Mouse (Mus musculus): Measurements from ENCODE around the gene Syt16. TPM values are rescaled to one million over a fixed set of nuclear protein-coding genes. Genes with fewer than 3 reads are reported as not detected.

Gene Syt16
- polyA plus RNA-seq, 2 experiments = 0.04 TPM; not detected in 1

- H3K27me3 ChIP-seq (ENCODE audit: control insufficient read depth, insufficient read depth, low read length) = peaks cover 4% of the 10 kb centered on the region; the same call in 1 of the 2 replicates
- H3K36me3 ChIP-seq (replicated peaks; ENCODE audit: control insufficient read depth, insufficient read depth, low read depth) = no peaks in the 10 kb centered on the region
- peak; percentile 75 for ATAC-seq (ENCODE audit: insufficient read depth)
- H3K4me3 ChIP-seq (ENCODE audit: insufficient read depth in 1 of 2, low read depth in 2 of 2, low read length in 2 of 2) = peak overlapping the region; percentile 50 to 54
- peak overlapping the region; percentile 81 for H3K4me2 ChIP-seq (ENCODE audit: low read depth)
- 14% methylated on average over 14 of the region's 14 CpGs for WGBS (ENCODE audit: insufficient replicate concordance)
- peak overlapping the region; percentile 59 for H3K9ac ChIP-seq (replicated peaks)
- peaks cover 0 to 13% of the 10 kb centered on the region in 2 experiments; a peak in 3 of 4 replicates for H3K4me1 ChIP-seq (replicated peaks; ENCODE audit: control insufficient read depth in 2 of 2, insufficient read depth in 2 of 2, low read length in 1 of 2)
- H3K9me3 ChIP-seq (ENCODE audit: control insufficient read depth, low read length) = no peaks in the 10 kb centered on the region
- no peak overlapping the region for H3K27ac ChIP-seq
- TF ChIP-seq EP300 (IDR thresholded peaks at IDR 0.05; ENCODE audit: low read depth) = no peak
- no peak for TF ChIP-seq CTCF (IDR thresholded peaks at IDR 0.05; ENCODE audit: low read depth)
- DNase-seq (ENCODE audit: low read depth in 3 of 3, low spot score in 3 of 3) = peak in 1 of 3 experiments; percentile 23
Observed at GRCm38 (mm10) chr12:73953420-73954186, 43.9 kb upstream of the Syt16 start.

GRCm38 (mm10) chr12:73954785-73955184, 42.7 kb upstream of the Syt16 start:
- Histone ChIP-seq H3K4me3 (ENCODE audit: insufficient read depth in 1 of 2, low read depth in 2 of 2, low read length in 2 of 2) (no peak overlapping the region), H3K27me3 (ENCODE audit: control insufficient read depth, insufficient read depth, low read length) (peaks cover 1% of the 10 kb centered on the region; the same call in 1 of the 2 replicates), H3K9ac (replicated peaks) (no peak overlapping the region), H3K36me3 (replicated peaks; ENCODE audit: control insufficient read depth, insufficient read depth, low read depth) (no peaks in the 10 kb centered on the region), H3K9me3 (ENCODE audit: control insufficient read depth, low read length) (no peaks in the 10 kb centered on the region), H3K27ac (no peak overlapping the region), H3K4me1 (replicated peaks; ENCODE audit: control insufficient read depth in 2 of 2, insufficient read depth in 2 of 2, low read length in 1 of 2) (peaks cover 0 to 12% of the 10 kb centered on the region in 2 experiments; a peak in 3 of 4 replicates), H3K4me2 (ENCODE audit: low read depth) (no peak overlapping the region)
- WGBS (ENCODE audit: insufficient replicate concordance) = 49% methylated on average over 5 of the region's 5 CpGs
- ATAC-seq (ENCODE audit: insufficient read depth) (no peak), DNase-seq (ENCODE audit: low read depth in 3 of 3, low spot score in 3 of 3) (no peak)
- TF ChIP-seq CTCF (IDR thresholded peaks at IDR 0.05; ENCODE audit: low read depth) (no peak), EP300 (IDR thresholded peaks at IDR 0.05; ENCODE audit: low read depth) (no peak)

GRCm38 (mm10) chr12:73957676-73958075, 39.8 kb upstream of the Syt16 start:
- WGBS (ENCODE audit: insufficient replicate concordance) = 75% methylated on average over 3 of the region's 3 CpGs
- no peak for DNase-seq (ENCODE audit: low read depth in 3 of 3, low spot score in 3 of 3)

GRCm38 (mm10) chr12:73958830-73959229, 38.6 kb upstream of the Syt16 start:
- Histone ChIP-seq H3K4me1 (replicated peaks; ENCODE audit: control insufficient read depth in 2 of 2, insufficient read depth in 2 of 2, low read length in 1 of 2) (peaks cover 0 to 11% of the 10 kb centered on the region in 2 experiments; a peak in 3 of 4 replicates), H3K36me3 (replicated peaks; ENCODE audit: control insufficient read depth, insufficient read depth, low read depth) (no peaks in the 10 kb centered on the region), H3K9me3 (ENCODE audit: control insufficient read depth, low read length) (no peaks in the 10 kb centered on the region), H3K27me3 (ENCODE audit: control insufficient read depth, insufficient read depth, low read length) (no peaks in the 10 kb centered on the region), H3K4me3 (ENCODE audit: insufficient read depth in 1 of 2, low read depth in 2 of 2, low read length in 2 of 2) (no peak overlapping the region), H3K27ac (no peak overlapping the region), H3K9ac (replicated peaks) (no peak overlapping the region), H3K4me2 (ENCODE audit: low read depth) (no peak overlapping the region)
- TF ChIP-seq CTCF (IDR thresholded peaks at IDR 0.05; ENCODE audit: low read depth) = no peak
- TF ChIP-seq EP300 (IDR thresholded peaks at IDR 0.05; ENCODE audit: low read depth) = no peak
- 64% methylated on average over 2 of the region's 2 CpGs for WGBS (ENCODE audit: insufficient replicate concordance)
- ATAC-seq (ENCODE audit: insufficient read depth) (no peak), DNase-seq (ENCODE audit: low read depth in 3 of 3, low spot score in 3 of 3) (no peak)

More at GRCm38 (mm10) chr12:73957676-73958075, 39.8 kb upstream of the Syt16 start:
- no peak overlapping the region for H3K27ac ChIP-seq
- no peaks in the 10 kb centered on the region for H3K9me3 ChIP-seq (ENCODE audit: control insufficient read depth, low read length)
- TF ChIP-seq CTCF (IDR thresholded peaks at IDR 0.05; ENCODE audit: low read depth) = no peak
- no peak for TF ChIP-seq EP300 (IDR thresholded peaks at IDR 0.05; ENCODE audit: low read depth)
- H3K4me1 ChIP-seq (replicated peaks; ENCODE audit: control insufficient read depth in 2 of 2, insufficient read depth in 2 of 2, low read length in 1 of 2) = peaks cover 0 to 12% of the 10 kb centered on the region in 2 experiments; a peak in 3 of 4 replicates
- no peak overlapping the region for H3K4me3 ChIP-seq (ENCODE audit: insufficient read depth in 1 of 2, low read depth in 2 of 2, low read length in 2 of 2)
- no peaks in the 10 kb centered on the region for H3K36me3 ChIP-seq (replicated peaks; ENCODE audit: control insufficient read depth, insufficient read depth, low read depth)
- H3K27me3 ChIP-seq (ENCODE audit: control insufficient read depth, insufficient read depth, low read length) = no peaks in the 10 kb centered on the region
- no peak overlapping the region for H3K4me2 ChIP-seq (ENCODE audit: low read depth)
- no peak for ATAC-seq (ENCODE audit: insufficient read depth)
- H3K9ac ChIP-seq (replicated peaks) = no peak overlapping the region
